Mouse (Mus musculus) brown adipose tissue, adult 24 weeks (tissue): Measurements from ENCODE around the gene Endog. TPM values are rescaled to one million over a fixed set of nuclear protein-coding genes. Genes with fewer than 3 reads are reported as not detected.
"Not testable (repeated sequence)": the region's sequence is repeated elsewhere in the genome, so short reads cannot be mapped to it uniquely, and the experiment has no call there.

Source experiments
- H3K27ac ChIP-seq: fragments of 200-500 bp; replicated peaks from 2 replicates; pipeline ENCODE4 v1.5.1; 2012; ENCODE audit warnings: low read depth, mild to moderate bottlenecking, low read length
- H3K4me1 ChIP-seq: fragments of 200-500 bp; 2 replicates; pipeline ENCODE4 v1.6.1; 2012; ENCODE audit warnings: low read length, mixed read lengths; ENCODE audit not compliant: control insufficient read depth, insufficient read depth, insufficient read length
- H3K4me3 ChIP-seq: fragments of 200-500 bp; 2 replicates; pipeline ENCODE4 v1.5.1; 2012; ENCODE audit warnings: low read depth, mild to moderate bottlenecking, low read length, moderate library complexity; ENCODE audit not compliant: insufficient read depth
- polyA plus RNA-seq: library from polyadenylated mRNA; stranded (reverse); fragments of >200 nt; gene quantifications from 2 replicates; pipeline ENCODE4 v1.2.4, GENCODE M21; 2012; ENCODE audit not compliant: missing spikeins, insufficient read depth, insufficient read length

The Endog gene
- polyA plus RNA-seq, result 64.4 and 85.8 TPM in 2 replicates

GRCm38 (mm10) chr2:30171371-30171996, at the start of gene Endog:
Endog (plus strand) TSS chr2:30171493.
- peak within 1 kb of the TSS; percentile 60 for H3K27ac ChIP-seq
- H3K4me3 ChIP-seq, result peak within 1 kb of the TSS; percentile 72
- H3K4me1 ChIP-seq, result peaks cover 3% of the 10 kb centered on the region; the same call in 1 of the 2 replicates

DNA sequence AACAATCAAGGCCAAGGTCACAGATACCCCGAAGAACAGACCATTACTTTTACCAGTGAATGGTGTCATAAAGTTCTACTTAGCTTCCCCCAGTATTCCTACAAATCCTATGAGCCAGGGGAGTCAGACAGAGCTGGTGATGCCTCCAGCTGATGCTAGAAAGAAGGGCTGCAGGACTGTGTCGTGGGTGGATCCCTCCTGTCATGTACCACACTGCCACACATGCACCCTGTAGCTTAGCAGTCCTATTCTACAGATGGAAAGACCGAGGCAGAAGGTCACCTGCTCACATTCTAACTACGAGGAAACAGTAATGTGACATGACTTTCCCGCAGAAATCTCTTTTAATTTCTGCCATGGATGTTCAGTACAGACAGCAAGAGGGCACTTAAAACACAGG, 48.5 kb upstream of the Endog start:
- no peaks in the 10 kb centered on the region for H3K4me1 ChIP-seq
- H3K27ac ChIP-seq, result no peak overlapping the region
- H3K4me3 ChIP-seq, result 0 out of 2 replicates have a peak overlapping the region, but pooled peaks have one; percentile 3

GRCm38 (mm10) chr2:30123729-30124471, 47.4 kb upstream of the Endog start:
- Histone ChIP-seq H3K4me3 (peak overlapping the region; percentile 89), H3K4me1 (no peaks in the 10 kb centered on the region), H3K27ac (peak overlapping the region; percentile 64)

GRCm38 (mm10) chr2:30124472-30125274, 46.6 kb upstream of the Endog start, which contains the start of gene Zer1:
Zer1 (minus strand) TSS chr2:30124585.
- no peaks in the 10 kb centered on the region for H3K4me1 ChIP-seq
- H3K27ac ChIP-seq, result peak within 1 kb of the TSS; percentile 91
- peak within 1 kb of the TSS; percentile 89 for H3K4me3 ChIP-seq

- Histone ChIP-seq H3K27ac (no peak overlapping the region), H3K4me1 (peaks cover 4% of the 10 kb centered on the region; the same call in 1 of the 2 replicates), H3K4me3 (no peak overlapping the region)
Measured at GRCm38 (mm10) chr2:30128789-30129188, 42.5 kb upstream of the Endog start.

DNA sequence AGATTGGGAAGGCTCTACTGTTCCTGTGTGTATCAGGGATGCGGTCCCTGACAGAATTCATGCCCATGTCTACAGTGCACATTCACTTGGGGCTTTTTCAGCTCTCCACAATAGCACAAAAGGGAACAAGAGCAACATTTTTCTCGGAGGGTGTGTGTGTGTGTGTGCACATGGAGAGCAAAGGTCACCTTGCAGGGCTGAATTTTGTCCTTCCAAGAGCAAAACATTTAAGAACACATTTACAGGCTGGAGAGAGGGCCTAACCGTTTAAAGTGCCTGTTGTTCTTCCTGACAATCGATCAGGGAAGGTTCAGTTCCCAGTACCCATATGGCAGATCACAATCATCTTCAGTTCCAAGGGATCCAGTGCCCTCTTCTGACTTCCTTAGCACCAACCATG, 41.1 kb upstream of the Endog start:
- no peak overlapping the region for H3K27ac ChIP-seq
- H3K4me1 ChIP-seq, result peaks cover 10% of the 10 kb centered on the region
- no peak overlapping the region for H3K4me3 ChIP-seq

DNA sequence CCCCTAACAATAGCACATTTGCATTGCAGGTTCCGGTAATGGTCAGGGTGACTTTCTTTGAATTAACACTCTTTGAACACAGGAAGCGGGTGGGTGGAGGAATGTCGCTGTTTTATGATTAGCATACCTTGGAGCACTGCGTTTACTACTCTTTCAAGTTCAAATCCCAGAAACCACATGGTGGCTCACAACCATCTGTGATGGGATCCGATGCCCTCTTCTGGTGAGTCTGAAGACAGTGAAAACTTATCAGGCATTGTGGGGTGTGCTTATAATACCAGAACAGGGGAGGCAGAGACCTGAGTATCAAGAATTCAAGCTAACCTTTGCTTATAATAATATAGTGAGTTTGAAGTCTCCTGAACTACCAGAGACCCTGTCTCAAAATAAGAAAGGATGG, 40.1 kb upstream of the Endog start:
- not testable (repeated sequence) for H3K27ac ChIP-seq, H3K4me3 ChIP-seq
- peaks cover 12% of the 10 kb centered on the region for H3K4me1 ChIP-seq

DNA sequence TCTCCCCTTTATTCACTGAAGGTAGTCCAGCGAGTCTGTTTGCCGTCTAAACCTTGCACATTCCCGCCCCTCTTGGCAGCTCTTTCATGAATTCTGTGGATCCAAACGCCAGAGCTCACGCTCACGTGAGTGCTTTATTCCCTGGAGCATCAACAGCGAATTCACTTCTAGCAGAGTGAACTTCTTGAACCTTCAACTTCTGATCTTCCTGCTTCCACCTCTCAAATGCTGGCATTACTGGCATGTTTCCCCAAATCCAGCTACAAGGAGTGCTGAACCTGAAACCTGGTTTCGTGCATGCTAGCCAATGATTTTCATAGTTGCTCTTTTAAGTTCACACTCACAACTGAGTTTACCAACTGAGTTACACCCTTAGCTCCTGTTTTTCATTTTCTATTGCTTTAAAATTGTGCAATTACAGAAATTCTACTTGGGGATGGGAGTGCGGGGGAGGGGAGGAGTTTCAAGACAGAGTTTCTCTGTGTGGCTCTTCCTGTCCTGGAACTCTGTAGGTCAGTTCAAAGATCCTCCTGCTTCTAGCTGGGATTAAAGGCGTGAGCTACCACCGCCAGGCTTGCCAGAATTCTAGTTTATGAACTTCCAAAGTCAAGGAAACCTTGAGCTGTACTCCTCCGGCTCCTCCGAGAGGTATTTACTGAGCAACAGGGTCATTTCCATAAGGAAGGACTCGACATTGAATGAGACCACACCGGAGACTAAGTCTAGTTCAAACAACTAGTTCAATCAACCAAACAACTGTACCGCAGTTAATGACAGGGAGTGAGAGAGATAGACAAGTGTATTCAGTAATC, 38.3 kb upstream of the Endog start:
- Histone ChIP-seq H3K4me3 (peak overlapping the region; percentile 60), H3K27ac (peak overlapping the region; percentile 89), H3K4me1 (peaks cover 12% of the 10 kb centered on the region)

DNA sequence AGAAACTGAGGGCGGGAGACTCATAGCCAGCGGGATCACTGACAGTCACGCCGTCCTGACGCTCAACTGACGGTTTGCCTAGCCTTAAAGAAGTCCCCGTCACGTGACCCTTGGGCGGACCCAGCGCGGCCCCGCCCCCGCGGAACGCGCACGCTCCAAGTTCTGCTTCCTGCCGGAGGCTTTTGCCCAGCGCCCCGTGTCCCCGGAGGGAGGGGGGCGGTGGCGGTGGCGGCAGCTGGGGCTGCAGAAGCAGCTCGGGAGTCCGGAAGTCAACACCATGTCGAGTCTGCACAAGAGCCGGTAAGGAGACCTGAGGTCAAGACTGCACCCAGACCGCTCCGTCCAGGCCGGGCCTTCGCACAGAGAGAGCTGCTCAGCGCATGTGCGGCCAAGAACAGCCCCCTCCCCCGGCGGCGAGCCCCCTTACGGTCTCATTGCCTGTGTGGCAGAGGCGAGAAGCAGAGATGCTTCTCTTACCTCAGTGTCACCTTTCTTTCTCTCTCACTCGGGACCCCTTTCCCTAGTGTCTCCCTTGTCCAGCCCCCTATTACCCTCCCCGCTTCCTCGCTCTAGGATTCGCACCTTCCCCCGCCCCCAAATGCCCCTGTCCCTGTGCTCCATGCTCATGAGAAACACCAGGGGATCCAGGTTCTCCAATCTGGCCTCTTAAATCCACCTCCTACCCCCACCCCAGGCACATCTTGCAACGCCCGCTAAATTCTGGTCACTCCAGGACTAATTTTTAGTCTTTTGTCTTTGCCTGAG, 37.5 kb upstream of the Endog start, which contains the start of gene Tbc1d13:
Gene Tbc1d13 (plus strand): TSS at position 134 of the 765 bp plus-strand sequence.
- peak within 1 kb of the TSS; percentile 89 for H3K27ac ChIP-seq
- peak within 1 kb of the TSS; percentile 83 for H3K4me3 ChIP-seq
- peaks cover 12% of the 10 kb centered on the region for H3K4me1 ChIP-seq

DNA sequence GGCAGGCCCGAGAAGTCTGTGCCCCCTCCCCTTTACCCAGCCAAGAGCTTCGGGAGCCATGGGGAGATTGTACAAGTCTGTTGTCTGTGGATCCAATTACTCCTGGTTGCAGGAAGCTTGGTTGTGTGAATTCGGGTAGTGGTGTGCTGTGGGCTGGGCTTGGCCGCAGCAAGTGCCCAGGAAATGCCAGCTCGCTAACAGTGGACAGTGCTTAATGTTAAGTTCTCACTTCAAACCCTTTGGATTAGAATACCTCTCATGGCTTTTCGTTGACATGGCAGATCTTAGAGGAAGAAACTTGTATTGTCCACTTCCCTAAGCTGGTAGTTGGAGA, 36.9 kb upstream of the Endog start:
- Histone ChIP-seq H3K4me3 (peak overlapping the region; percentile 83), H3K4me1 (peaks cover 12% of the 10 kb centered on the region), H3K27ac (peak overlapping the region; percentile 60)

DNA sequence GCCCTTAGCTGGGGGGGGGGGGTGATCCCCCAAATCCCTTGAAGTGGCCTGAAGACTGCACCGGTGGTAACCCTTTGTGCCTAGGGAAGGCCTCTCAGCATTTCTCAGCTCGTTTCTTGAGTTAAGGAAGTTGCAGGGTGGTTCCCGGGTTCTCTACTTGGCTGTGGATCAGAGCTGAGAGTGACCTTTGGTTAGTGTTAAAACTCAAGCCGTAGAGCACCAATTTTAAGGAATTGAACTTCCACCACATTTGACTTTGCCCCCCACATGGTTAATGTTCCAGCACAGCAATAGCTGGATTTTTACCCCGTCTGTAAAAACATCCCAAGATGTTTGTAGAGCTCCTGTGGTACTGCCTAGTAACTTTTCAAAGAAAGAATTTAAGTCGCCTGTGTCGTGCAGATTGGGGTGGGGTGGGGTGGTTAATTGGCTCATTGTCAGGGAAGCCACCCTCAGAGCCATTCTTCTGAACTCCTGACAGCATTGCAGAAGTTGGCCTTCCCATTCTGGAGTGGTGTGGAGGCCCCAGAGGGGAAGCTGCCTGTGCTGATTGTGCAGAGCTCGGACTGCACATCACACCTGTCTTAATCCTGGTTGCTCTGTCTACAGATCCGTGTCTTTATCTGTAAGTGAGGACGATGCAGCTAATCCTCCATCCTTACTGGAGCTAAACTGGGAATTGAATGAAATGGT, 36.2 kb upstream of the Endog start:
- H3K4me1 ChIP-seq, result peaks cover 12% of the 10 kb centered on the region
- H3K27ac ChIP-seq, result peak overlapping the region; percentile 60
- peak overlapping the region; percentile 83 for H3K4me3 ChIP-seq

DNA sequence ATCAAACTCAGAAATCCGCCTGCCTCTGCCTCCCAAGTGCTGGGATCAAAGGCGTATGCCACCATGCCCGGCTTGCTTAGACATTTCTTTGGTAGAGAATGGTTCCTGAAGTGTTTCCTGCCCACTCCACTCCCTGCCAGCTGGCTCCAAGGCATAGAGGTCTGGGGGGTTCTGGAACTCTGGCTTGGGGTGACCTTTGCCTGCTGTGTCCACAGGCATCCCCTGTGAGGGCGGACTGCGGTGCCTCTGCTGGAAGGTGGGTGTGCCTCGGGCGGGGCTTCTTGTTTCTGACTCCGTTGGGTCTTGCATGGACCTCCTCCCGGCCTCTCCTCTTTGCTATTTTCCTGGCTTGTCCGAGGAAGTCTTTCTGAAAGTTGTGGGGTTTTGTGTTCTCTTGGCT, 34.8 kb upstream of the Endog start:
- Histone ChIP-seq H3K4me3 (no peak overlapping the region), H3K27ac (no peak overlapping the region)

DNA sequence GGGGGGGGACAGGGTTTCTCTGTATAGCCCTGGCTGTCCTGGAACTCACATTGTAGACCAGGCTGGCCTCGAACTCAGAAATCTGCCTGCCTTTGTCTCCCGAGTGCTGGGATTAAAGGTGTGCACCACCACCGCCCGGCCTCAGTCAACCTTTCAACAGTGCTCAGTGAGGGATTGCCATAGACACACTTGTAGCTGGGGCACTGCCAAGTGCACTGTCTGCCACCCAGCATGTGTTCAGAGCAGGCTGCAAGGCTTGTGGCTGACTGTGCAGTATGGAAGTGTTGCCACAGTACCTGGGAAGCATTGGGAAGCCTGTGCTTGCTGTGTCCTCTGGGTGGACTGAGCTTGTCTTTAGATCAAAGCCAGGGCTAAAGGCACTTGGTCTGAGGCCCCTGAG, 31.3 kb upstream of the Endog start:
- not testable (repeated sequence) for H3K4me1 ChIP-seq, H3K4me3 ChIP-seq, H3K27ac ChIP-seq

More for the DNA sequence above, 34.8 kb upstream of the Endog start:
- H3K4me1 ChIP-seq, result peaks cover 12% of the 10 kb centered on the region
